Mouse (Mus musculus) E14TG2a.4 (cell line): ENCODE results near the gene Psmb2.

Experiments used
- CTCF ChIP-seq: conservative IDR thresholded peaks from 2 replicates; pipeline ENCODE4 v1.5.1; 2014; ENCODE audit warnings: low read length
- NANOG ChIP-seq: IDR thresholded peaks from 2 replicates; pipeline ENCODE4 v1.6.1; 2014; ENCODE audit warnings: borderline replicate concordance, low read length, mixed read lengths
- POU5F1 ChIP-seq: IDR thresholded peaks from 2 replicates; pipeline ENCODE4 v1.6.1; 2014; ENCODE audit warnings: low read length, borderline replicate concordance

DNA sequence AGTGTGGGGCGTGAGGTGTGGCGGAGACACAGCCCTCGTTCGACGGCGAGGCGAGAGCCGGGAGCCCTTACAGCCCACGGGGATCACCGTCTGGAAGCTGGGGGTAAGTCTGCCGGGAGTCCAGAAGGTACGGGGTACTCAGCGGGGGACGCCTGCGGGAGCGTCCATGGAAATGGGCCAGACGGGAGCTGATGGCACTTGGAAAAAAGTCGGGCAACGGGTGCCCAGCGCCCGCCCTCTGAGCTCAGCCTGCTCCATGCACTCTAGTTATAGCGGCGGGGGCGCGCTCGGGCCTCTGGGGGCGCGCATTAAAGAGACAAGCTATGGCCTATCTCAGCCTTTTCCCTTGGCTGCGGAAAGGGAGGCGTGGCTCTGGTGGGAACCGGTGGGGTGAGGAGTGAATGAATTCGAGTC is 58.6 kb downstream of the Psmb2 start, which contains the start of gene Tfap2e:
- no peak for TF ChIP-seq CTCF
- no peak for TF ChIP-seq NANOG
- no peak for TF ChIP-seq POU5F1
